Mouse (Mus musculus) forelimb bud, embryonic 11.5 days (tissue): Measurements from ENCODE around the gene Rab4a.

Experiments
- DNase-seq: peaks from one replicate; pipeline ENCODE4 v3.0.0-alpha.2; 2012; ENCODE audit warnings: low read depth, low spot score

Rab4a gene

GRCm38 (mm10) chr8:123805718-123806373 lies at the start of gene Rab4a:
Gene Rab4a, plus strand, starts transcription at chr8:123805985.
- peak; percentile 95 for DNase-seq

GRCm38 (mm10) chr8:123756901-123757300 lies 48.9 kb upstream of the Rab4a start:
- DNase-seq = no peak

GRCm38 (mm10) chr8:123758935-123759334 lies 46.9 kb upstream of the Rab4a start:
- no peak for DNase-seq

- DNase-seq = peak; percentile 69
Measured at GRCm38 (mm10) chr8:123759933-123760332, 45.9 kb upstream of the Rab4a start.

- DNase-seq = no peak
Measured at GRCm38 (mm10) chr8:123760579-123760978, 45.2 kb upstream of the Rab4a start.

- DNase-seq = no peak
Measured at GRCm38 (mm10) chr8:123761266-123761882, 44.4 kb upstream of the Rab4a start.

- DNase-seq = no peak
Measured at GRCm38 (mm10) chr8:123761883-123762270, 43.9 kb upstream of the Rab4a start.

GRCm38 (mm10) chr8:123763355-123763754 lies 42.4 kb upstream of the Rab4a start:
- no peak for DNase-seq

- no peak for DNase-seq
Measured at GRCm38 (mm10) chr8:123764671-123765070, 41.1 kb upstream of the Rab4a start.

GRCm38 (mm10) chr8:123766516-123766915 lies 39.3 kb upstream of the Rab4a start:
- no peak for DNase-seq

GRCm38 (mm10) chr8:123767874-123768273 lies 37.9 kb upstream of the Rab4a start:
- DNase-seq = no peak

GRCm38 (mm10) chr8:123768492-123769356 lies 37.1 kb upstream of the Rab4a start:
- peak; percentile 48 for DNase-seq

- DNase-seq = no peak
Measured at GRCm38 (mm10) chr8:123773468-123773867, 32.3 kb upstream of the Rab4a start.

GRCm38 (mm10) chr8:123774491-123774890 lies 31.3 kb upstream of the Rab4a start:
- DNase-seq = no peak

- DNase-seq = no peak
Measured at GRCm38 (mm10) chr8:123777319-123777718, 28.5 kb upstream of the Rab4a start.

- DNase-seq = no peak
Measured at GRCm38 (mm10) chr8:123780471-123780870, 25.3 kb upstream of the Rab4a start.

GRCm38 (mm10) chr8:123781256-123781655 lies 24.5 kb upstream of the Rab4a start:
- DNase-seq = no peak

GRCm38 (mm10) chr8:123783525-123784249 lies 22.1 kb upstream of the Rab4a start:
- DNase-seq = peak; percentile 86

GRCm38 (mm10) chr8:123786166-123786565 lies 19.6 kb upstream of the Rab4a start:
- DNase-seq = no peak

GRCm38 (mm10) chr8:123786644-123787043 lies 19.1 kb upstream of the Rab4a start:
- no peak for DNase-seq

- no peak for DNase-seq
Measured at GRCm38 (mm10) chr8:123787254-123787897, 18.4 kb upstream of the Rab4a start.
